Mouse (Mus musculus): ENCODE data around the gene Atp6v0a1.

The Atp6v0a1 gene

DNA sequence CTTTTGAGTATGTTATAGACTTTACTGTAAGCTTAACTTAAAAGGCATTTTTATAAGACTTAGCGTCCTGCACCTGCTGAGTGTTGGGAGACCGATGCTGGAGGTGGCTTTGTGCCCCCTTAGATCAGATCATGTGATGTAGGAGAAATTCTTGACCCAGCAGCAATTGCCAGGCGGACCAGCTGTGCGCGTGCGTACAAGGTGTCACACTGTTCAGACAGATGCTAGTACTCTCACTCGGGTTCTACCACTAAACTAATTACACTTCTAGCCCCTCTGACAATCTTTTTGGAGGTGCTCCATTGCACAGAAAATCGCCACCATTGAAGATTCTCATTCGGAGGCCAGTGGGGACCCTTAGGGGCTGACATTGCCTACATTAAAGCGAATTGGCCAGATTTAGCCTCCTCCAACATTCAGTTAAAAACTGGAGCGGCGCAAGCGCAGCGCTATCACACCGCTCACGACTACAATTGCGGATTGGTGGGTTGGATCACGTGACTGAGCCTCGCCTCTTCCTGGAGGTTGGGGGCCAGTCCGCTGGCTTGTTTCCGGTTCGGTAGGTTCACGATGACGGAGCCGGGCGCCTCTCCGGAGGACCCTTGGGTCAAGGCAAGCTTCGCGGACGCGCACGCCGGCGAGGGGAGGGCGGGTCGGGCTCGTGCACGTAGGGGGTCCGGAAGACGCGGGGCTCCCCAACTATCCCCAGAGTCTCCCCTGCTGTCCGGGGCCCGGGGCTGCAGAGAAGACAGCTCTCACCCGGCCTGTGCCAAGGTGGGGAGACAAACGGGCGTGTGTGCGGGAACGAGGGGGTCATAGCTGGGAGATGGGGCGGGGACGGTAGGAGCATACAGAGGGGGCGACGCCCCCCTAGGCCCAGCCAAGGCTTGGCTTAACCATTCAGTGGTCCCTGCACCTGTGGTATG is 77.8 kb downstream of the Atp6v0a1 start, which contains the start of gene Mlx:
Gene Mlx (plus strand): TSS at position 522 of the 926 bp plus-strand sequence.
- peak; percentile 94 for DNase-seq

DNA sequence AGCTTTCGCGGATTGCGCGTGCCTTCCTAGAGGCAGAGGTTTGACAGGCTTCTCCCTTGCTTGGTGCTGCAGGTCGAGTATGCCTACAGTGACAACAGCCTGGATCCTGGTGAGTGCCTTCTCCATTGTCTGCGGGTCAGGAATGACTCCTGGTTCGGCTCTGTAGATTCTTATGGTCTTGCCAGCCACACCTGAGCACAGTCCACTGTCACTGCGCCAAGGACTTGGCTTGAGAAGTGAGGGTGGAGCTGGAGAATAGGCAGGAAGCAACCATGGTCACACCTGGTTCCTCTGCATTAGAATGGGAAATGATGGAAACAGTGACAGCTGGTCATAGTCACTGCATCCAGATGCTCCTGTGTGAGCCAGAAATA is 78.4 kb downstream of the Atp6v0a1 start:
- no peak for DNase-seq

DNA sequence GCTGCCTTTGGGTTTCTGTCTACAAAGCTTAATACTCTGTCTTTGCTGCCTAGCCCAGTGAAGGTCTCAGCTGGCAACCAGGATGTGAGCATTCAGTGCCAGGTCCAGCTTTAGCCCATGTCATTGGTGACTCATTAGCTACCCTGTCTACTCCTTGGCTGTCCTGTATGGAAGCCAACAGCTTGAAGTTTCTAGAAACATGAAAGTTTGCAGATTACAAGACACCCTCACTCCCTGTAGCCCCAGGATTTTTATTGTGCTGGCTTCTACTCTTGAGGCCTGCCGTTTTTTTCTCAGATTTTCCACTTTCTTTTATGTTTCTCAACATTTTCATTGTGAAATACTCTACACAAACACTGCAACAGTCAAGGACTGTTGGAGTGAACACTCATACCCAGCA is 80.7 kb downstream of the Atp6v0a1 start:
- no peak for DNase-seq

DNA sequence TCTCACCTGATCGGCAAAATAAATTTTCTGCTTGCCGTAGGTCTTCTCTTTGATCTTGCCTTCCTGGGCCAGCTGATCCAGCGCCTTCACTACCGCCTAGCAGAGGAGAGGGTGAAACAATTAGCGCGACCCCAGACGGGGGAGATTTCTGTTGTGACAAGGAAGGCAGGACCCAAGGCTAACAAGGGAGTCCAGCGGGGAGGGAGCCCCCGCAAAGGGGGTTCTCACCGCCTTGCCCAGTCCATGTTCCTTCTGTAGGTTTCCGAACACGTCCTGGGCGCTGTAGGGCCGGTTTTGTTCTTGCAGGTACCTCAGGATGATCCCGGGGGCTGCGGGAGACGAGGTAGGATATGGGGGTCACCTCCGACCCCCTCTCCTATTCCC is 85.7 kb downstream of the Atp6v0a1 start:
- DNase-seq: no peak

DNA sequence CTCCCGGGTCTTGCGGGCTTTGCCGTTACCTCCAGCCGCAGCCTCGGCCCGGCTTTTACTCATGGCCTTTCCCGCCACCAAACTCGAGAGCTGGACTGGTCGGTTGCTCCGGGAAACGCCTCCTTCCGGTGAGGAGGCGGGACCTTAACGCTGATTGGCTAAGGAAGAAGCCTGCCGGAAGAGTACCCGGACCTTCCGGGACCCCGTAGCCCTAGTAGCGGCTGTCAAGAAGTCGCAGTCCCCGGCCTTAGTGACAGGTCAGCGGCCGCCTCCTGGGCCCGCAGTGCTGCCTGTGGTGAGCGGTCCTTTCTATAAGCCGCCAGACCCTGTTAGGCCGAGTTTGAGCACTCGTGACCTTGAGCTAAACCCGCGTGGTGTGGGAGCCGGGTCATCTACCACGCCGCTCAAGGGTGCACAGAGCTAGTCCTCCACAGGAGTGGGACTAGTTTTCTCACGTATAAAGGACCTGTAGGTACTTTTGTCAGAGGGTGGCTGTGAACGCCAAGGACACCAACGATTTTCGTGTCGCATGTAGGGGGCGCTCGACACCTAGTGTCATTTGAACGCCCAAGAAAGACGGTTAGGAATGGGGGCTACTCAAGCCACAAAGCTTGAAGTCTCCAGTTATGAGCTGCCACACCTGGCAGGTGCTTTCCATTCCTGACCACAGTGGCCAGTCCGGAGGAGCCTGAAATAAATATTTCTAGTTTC is 86.2 kb downstream of the Atp6v0a1 start, which contains the start of gene Psmc3ip:
Gene Psmc3ip (minus strand): TSS at position 123 of the 711 bp plus-strand sequence.
- peak; percentile 95 for DNase-seq

DNA sequence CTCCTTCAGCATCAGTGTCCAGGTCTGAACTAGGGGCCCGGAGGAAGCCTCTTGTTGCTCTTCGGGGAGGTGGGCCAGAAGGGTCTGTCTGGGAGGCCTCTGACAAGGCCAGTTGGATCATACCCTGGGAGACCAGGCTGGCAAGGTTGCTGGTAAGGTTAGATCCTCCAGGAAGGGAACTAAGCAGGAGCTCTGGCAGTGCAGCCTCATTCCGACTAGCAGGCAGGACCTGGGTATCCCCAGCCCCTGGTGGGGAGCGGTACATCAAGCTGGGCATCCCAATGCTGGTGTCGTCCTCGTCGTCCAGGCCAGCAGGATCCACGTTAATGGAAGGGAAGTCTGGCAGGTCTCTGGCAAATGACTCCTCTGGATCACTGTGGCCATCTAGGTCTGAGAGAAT is 89.0 kb downstream of the Atp6v0a1 start:
- DNase-seq: no peak

DNA sequence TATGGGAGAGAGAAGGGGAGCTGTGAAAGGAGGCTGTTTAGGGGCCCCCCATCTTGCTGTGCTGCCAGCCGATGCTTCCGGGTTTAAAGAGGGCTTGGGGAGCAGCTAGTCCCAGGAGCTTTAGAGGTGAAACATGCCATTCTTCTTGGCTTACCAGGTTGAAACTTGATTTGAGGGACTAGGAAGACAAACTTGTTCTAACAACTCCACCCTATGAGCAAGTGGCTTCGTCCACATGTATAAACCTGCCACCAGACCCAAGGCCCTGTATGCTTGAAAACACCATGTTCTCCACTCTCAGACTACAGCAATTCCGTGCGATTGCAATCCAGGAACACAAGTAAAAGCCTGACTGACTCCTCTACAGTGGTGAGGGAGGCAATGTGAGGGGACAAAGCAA is 93.8 kb downstream of the Atp6v0a1 start:
- no peak for DNase-seq

DNA sequence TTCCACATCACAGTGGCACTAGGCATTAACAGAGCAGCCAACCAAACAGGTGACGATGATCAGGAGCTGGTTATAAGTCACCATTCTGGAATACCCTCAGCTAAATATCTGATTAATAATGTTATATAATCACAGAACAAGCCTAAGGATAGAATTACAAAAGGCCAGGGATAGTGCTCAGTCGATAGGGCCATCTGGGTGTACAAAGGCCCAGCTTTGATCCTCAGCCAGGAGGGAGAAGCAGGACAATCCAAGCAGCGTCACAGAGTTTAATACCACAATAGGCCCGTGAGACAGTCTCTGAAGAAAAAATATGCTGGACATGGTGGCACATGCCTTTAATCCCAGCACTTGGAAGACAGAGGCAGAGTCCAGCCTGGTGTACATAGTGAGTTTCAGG is 100.1 kb downstream of the Atp6v0a1 start:
- DNase-seq: no peak

DNA sequence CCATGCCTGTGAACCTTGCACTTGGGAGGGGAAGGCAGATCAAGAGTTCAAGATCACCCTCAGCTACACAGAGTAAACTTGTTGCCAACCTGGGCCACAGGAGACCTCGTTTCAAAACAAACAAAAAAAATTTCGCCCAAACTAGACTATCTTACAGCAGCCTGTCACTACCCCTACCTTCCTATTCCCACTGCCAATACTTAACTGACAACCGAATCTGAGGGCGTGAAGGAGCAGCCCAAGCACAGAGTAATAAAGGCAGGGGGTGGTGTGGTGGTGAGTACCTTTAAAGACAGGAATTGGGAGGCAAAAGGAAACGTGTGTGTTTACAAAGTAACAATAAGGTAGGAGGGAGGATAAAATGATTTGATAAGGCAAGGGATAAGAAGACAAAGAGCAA is 101.5 kb downstream of the Atp6v0a1 start:
- DNase-seq: no peak

DNA sequence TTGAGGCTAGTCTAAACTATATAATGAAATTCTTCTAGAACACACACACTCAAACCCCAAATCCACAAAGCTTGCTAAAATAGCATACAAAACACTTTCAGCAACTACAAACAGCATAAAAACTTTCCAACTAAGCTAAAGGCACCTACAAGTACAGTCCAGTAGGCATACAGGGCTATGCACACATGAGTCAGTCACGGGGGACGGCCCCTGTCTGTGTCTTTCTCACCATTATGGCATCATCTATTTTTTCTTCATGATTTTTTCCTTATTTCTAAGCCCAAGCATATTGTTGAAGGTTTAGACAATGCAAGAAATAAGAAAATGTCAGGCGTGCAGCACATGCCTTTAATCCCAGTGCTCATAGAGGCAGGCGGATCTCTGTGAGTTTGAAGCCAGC is 101.9 kb downstream of the Atp6v0a1 start:
- no peak for DNase-seq

DNA sequence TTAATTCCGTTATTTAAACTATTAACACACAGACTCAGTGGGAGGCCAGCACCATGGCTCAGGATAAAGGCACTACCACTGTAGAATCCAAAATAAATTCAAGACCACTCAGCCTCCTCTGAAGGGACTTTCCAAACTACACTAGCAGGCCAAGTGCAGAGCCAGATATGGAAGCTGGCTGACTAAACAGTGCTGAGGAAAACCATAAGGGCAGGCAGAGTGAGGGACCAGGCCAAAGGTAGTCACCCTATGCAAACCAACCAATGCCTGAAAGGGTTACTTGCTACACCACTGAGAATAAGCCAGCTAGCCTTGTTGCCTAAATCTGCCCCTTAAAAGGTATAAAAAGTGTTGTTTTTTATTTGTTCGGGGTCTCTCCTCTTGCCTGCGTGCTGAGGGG is 102.9 kb downstream of the Atp6v0a1 start:
- no peak for DNase-seq

All from layer of hippocampus, adult 9-11 months (tissue).